Mouse (Mus musculus) limb, embryonic 11.5 days (tissue): ENCODE measurements at regions not wholly inside any gene's neighbourhood (a gene's known extent, or its start where the extent isn't known, plus 50 kb on each side); places are given as distances from the start of the nearest gene placed in this dataset.

Experiments
- ATAC-seq: fragments of 200-750 bp; cut with Nextera tagmentation; 2 replicates; pipeline ENCODE4 v1.8.0; 2017; ENCODE audit warnings: low read depth; ENCODE audit not compliant: insufficient number of reproducible peaks, low FRiP score, low TSS enrichment
- DNase-seq: peaks from one replicate; pipeline ENCODE4 v3.0.0-alpha.2; 2015; ENCODE audit warnings: low spot score
- H3K27ac ChIP-seq: fragments of 300-500 bp; sonication (generic); replicated peaks from 2 replicates; pipeline ENCODE4 v1.5.1; 2014; ENCODE audit warnings: low read depth, mild to moderate bottlenecking, low read length
- H3K27me3 ChIP-seq: fragments of 300-500 bp; sonication (generic); 2 replicates; pipeline ENCODE4 v1.6.1; 2014; ENCODE audit warnings: mild to moderate bottlenecking, low read length, mixed read lengths; ENCODE audit not compliant: control insufficient read depth, insufficient read depth
- H3K36me3 ChIP-seq: fragments of 300-500 bp; sonication (generic); 2 replicates; pipeline ENCODE4 v1.6.1; 2014; ENCODE audit warnings: mild to moderate bottlenecking, low read length, moderate library complexity, mixed read lengths; ENCODE audit not compliant: control insufficient read depth, insufficient read depth
- H3K4me1 ChIP-seq: fragments of 300-500 bp; sonication (generic); 2 replicates; pipeline ENCODE4 v1.6.1; 2014; ENCODE audit warnings: low read length, mixed read lengths; ENCODE audit not compliant: control insufficient read depth, insufficient read depth
- H3K4me2 ChIP-seq: fragments of 300-500 bp; sonication (generic); 2 replicates; pipeline ENCODE4 v1.6.1; 2014; ENCODE audit warnings: low read depth, mild to moderate bottlenecking, moderate library complexity; ENCODE audit not compliant: severe bottlenecking
- H3K4me3 ChIP-seq: fragments of 300-500 bp; sonication (generic); 2 replicates; pipeline ENCODE4 v1.5.1; 2014; ENCODE audit warnings: low read depth, low read length
- H3K9ac ChIP-seq: fragments of 300-500 bp; sonication (generic); 2 replicates; pipeline ENCODE4 v1.6.1; 2014; ENCODE audit warnings: mild to moderate bottlenecking, low read length
- H3K9me3 ChIP-seq: fragments of 300-500 bp; sonication (generic); 2 replicates; pipeline ENCODE4 v1.6.1; 2016; ENCODE audit warnings: low read length; ENCODE audit not compliant: control insufficient read depth
- WGBS: fragments of 180-500 bp; shearing (Covaris S2); extraction: QIAGEN DNeasy Blood & Tissue Kit; methylation state at CpG from one replicate; pipeline ENCODE4 v1.1.7; 2014; 5-methylcytosine and 5-hydroxymethylcytosine counted together

DNA sequence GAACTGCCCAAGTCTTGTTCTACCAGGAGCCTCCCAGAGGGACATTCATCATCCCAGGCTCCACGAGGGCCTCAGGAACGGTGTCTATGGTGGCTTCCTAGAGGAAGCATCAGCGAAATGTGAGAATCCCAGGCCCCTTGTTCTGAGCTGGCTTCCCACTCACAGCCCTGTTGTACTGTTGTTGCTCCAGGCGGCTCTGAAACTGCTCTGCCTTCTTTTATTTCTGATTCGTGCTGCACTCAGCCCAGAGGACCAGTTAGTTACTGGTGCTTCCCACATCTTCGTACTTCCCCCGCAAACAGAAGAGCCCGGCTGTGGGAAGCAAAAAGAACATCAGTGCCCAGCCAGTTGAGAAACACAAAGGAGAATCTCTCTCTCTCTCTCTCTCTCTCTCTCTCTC, 202.3 kb downstream of the Diras2 start:
- DNase-seq (no peak), ATAC-seq (no peak)
- H3K9me3 ChIP-seq = no peaks in the 10 kb centered on the region
- no peak overlapping the region for H3K27ac ChIP-seq
- no peaks in the 10 kb centered on the region for H3K36me3 ChIP-seq
- H3K4me1 ChIP-seq = no peaks in the 10 kb centered on the region
- WGBS = 60% methylated on average over 8 of the region's 8 CpGs
- H3K4me2 ChIP-seq = no peak overlapping the region
- H3K9ac ChIP-seq = no peak overlapping the region
- H3K4me3 ChIP-seq = no peak overlapping the region
- no peaks in the 10 kb centered on the region for H3K27me3 ChIP-seq

DNA sequence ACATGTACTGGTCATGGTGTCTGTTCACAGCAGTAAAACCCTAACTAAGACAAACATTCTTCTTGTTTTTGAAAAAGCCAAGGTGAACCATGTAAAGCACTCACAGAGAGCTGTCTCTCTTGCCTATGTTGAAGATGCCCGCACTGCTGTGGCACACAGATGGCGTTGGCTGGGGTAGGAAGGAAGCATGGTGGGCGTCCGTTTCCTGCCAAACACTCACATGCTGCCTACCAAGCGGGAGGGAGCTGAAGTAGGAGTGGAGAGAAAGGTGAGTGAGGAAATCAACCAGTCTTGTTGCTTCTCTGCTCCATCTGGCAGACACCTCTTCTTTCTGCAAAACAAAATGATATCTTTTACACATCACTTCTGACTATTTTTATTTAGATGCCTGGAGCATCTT, 200.0 kb downstream of the Diras2 start:
- 92% methylated on average over 5 of the region's 5 CpGs for WGBS
- H3K4me3 ChIP-seq = no peak overlapping the region
- DNase-seq (no peak), ATAC-seq (no peak)
- H3K27ac ChIP-seq = no peak overlapping the region
- H3K27me3 ChIP-seq = no peaks in the 10 kb centered on the region
- no peaks in the 10 kb centered on the region for H3K36me3 ChIP-seq
- no peaks in the 10 kb centered on the region for H3K9me3 ChIP-seq
- H3K9ac ChIP-seq = no peak overlapping the region
- H3K4me1 ChIP-seq = no peaks in the 10 kb centered on the region
- H3K4me2 ChIP-seq = no peak overlapping the region

DNA sequence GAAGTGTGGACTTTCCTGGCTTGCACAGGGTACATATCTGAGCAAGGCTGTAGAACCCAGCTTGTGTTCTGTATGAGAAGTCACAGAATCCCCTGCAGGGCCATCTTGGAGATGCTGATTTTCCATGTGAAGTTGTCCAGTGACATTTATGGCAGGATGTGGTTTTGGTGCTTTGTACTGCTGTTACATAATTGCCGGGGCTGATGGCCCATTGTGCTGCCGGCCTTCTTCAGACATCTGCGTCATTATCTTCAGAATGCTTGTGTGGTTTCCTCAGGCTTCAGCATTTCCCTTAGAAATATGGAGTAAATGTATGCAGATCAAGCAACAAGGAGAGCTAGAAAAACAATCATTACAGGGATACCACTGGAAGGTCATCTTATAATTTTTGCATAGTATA, 196.1 kb downstream of the Diras2 start:
- Histone ChIP-seq H3K4me3 (no peak overlapping the region), H3K9me3 (no peaks in the 10 kb centered on the region), H3K27ac (no peak overlapping the region), H3K4me2 (no peak overlapping the region), H3K4me1 (no peaks in the 10 kb centered on the region), H3K27me3 (no peaks in the 10 kb centered on the region), H3K36me3 (no peaks in the 10 kb centered on the region), H3K9ac (no peak overlapping the region)
- DNase-seq (no peak), ATAC-seq (no peak)
- WGBS = 86% methylated on average over 3 of the region's 3 CpGs

DNA sequence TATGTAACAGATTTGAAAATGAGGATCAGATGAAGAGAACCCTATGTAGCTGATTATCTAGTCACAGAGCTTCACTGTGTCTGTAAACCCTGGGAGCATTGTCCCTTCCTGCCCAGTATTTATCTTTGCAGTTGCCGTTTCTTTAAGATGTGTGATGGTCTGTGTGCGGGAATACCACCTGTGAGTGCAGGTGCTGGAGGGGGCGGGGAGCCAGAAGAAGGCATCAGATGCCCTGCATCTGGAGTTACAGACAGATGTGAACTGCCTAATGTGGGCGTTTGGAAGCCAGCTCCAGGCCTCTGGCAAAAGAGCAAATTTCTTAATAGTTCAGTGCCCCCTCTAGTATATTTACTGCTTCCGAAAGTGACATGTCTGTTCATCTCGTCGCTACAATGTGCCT, 193.1 kb downstream of the Diras2 start:
- Histone ChIP-seq H3K4me2 (no peak overlapping the region), H3K9ac (no peak overlapping the region), H3K4me1 (no peaks in the 10 kb centered on the region), H3K27ac (no peak overlapping the region), H3K4me3 (no peak overlapping the region), H3K27me3 (no peaks in the 10 kb centered on the region), H3K36me3 (no peaks in the 10 kb centered on the region), H3K9me3 (no peaks in the 10 kb centered on the region)
- ATAC-seq (no peak), DNase-seq (no peak)
- WGBS = 73% methylated on average over 7 of the region's 7 CpGs

DNA sequence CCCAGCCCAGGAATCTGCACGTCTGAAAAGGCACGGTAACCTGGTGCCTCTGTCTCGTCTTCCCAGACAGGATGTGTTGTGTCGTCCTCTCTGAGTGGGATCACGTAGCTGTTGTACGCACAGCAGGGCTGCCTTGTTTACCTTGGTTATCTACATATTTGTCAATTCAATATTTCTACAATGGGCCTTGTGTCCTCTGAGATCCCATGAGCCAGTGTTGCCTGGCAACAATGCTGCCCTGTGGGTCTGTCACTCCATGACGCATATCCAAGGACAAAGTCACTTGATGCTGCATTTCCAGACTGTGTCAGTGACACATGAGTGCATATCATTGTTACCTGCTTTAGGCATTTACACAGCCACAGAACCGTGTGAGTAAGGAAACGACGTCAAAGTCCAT, 191.9 kb downstream of the Diras2 start:
- DNase-seq (no peak), ATAC-seq (no peak)
- no peak overlapping the region for H3K9ac ChIP-seq
- 85% methylated on average over 10 of the region's 10 CpGs for WGBS
- no peak overlapping the region for H3K4me2 ChIP-seq
- H3K4me3 ChIP-seq = no peak overlapping the region
- no peaks in the 10 kb centered on the region for H3K9me3 ChIP-seq
- H3K4me1 ChIP-seq = no peaks in the 10 kb centered on the region
- H3K27me3 ChIP-seq = no peaks in the 10 kb centered on the region
- no peak overlapping the region for H3K27ac ChIP-seq
- no peaks in the 10 kb centered on the region for H3K36me3 ChIP-seq

DNA sequence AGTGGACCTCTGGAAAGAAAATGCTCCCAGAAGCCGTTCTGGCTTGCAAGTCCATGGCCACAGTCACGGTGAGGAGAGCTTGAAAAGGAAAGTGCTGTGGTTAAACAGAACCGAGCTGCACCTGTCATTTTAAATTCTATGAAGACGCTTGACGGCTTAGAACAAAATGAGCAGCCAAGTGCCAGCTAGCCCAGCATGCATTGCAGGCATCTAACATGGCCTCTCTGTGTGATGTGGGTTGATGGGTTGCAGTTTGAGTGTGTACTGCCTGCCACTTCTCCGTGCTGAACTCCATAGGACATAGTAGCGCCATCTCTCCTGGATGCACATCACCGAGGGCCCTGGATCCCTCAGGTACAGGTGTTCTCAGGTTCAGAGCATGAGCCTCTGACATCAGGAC, 189.1 kb downstream of the Diras2 start:
- H3K9ac ChIP-seq = no peak overlapping the region
- H3K27me3 ChIP-seq = no peaks in the 10 kb centered on the region
- H3K27ac ChIP-seq = no peak overlapping the region
- no peak overlapping the region for H3K4me3 ChIP-seq
- ATAC-seq = no peak
- no peak overlapping the region for H3K4me2 ChIP-seq
- no peak for DNase-seq
- H3K4me1 ChIP-seq = no peaks in the 10 kb centered on the region
- WGBS = 88% methylated on average over 8 of the region's 8 CpGs
- no peaks in the 10 kb centered on the region for H3K36me3 ChIP-seq
- no peaks in the 10 kb centered on the region for H3K9me3 ChIP-seq

DNA sequence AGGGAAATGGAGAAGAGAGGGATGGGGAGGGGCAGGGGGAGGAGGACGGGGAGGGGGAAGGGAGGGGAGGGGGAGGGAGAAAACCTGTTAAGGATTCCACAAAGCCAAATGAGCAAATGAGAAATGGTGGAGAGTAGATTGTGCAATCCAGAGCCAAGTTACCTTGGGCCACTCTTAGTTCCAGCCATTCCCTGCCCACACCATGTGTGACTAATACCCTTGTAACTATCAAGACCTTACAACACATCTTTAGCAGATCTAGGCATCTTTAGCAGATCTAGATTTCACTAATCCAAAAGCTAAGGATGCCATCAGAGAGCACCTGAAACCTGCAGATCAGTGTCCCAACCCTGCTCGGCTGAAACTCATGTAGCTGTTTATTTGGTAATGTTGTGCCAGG, 186.7 kb downstream of the Diras2 start:
- no peak overlapping the region for H3K9ac ChIP-seq
- H3K4me3 ChIP-seq = no peak overlapping the region
- no peaks in the 10 kb centered on the region for H3K36me3 ChIP-seq
- H3K4me2 ChIP-seq = no peak overlapping the region
- H3K4me1 ChIP-seq = no peaks in the 10 kb centered on the region
- H3K9me3 ChIP-seq = no peaks in the 10 kb centered on the region
- ATAC-seq (no peak), DNase-seq (no peak)
- no peaks in the 10 kb centered on the region for H3K27me3 ChIP-seq
- no peak overlapping the region for H3K27ac ChIP-seq
- WGBS = 86% methylated on average over 2 of the region's 2 CpGs

DNA sequence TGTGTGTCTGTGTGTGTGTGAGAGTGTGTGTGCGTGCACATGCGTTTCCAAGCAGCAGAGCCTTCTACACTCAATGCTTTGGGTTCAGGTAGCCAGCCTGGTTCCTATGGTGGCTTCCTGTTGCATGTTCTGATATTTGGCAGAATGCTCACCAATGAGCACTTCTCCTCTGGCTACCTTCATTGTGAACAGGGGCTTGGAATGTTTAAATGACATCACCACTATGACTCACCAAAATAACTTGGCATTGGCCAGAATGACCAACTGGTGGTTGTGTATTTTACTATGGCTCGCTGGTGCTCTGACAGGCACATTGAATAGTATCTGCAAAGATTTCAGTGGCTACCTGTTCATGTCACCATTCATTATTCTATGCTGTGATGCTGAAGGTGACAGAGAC, 186.2 kb downstream of the Diras2 start:
- DNase-seq = no peak
- Histone ChIP-seq H3K4me1 (no peaks in the 10 kb centered on the region), H3K27me3 (no peaks in the 10 kb centered on the region), H3K9ac (no peak overlapping the region), H3K36me3 (no peaks in the 10 kb centered on the region), H3K9me3 (no peaks in the 10 kb centered on the region), H3K4me3 (no peak overlapping the region), H3K4me2 (no peak overlapping the region), H3K27ac (no peak overlapping the region)
- WGBS = 93% methylated on average over 3 of the region's 3 CpGs
- ATAC-seq = no peak

DNA sequence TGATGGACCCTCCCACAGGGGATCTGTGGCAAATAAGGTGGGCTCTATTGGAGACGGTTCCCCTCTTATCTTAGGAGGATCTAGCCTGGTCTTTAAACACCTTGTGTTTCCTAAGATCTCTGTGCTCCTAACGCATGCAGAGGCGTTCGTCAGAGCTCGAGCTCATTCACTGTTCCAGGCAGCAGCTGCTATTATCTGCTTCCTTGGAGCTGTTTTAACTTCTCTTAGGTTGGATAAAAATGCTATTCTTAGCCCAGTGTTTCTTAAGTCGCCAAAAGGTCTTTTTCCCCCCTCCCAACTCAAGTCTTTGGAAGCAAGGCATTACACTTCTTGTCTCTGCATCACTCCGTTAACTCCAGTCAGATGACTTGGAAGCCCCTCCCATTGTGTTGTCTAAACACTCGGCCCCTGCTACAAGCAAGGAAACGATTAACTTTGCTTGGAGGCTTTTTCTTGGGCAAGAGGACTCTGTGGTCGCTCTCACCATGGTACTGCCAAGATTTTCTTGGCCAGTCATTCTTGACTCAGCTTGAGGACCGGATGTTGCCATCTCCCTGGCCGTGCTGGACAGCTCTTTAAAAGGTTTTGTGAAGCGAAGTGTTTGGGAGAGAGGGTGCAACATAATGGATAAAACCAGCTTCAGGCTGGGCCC, 185.6 kb downstream of the Diras2 start:
- no peak overlapping the region for H3K9ac ChIP-seq
- ATAC-seq = no peak
- H3K27me3 ChIP-seq = no peaks in the 10 kb centered on the region
- H3K36me3 ChIP-seq = no peaks in the 10 kb centered on the region
- H3K4me3 ChIP-seq = no peak overlapping the region
- no peak for DNase-seq
- no peaks in the 10 kb centered on the region for H3K4me1 ChIP-seq
- H3K27ac ChIP-seq = no peak overlapping the region
- H3K9me3 ChIP-seq = no peaks in the 10 kb centered on the region
- H3K4me2 ChIP-seq = no peak overlapping the region
- 68% methylated on average over 13 of the region's 13 CpGs for WGBS
